ENCODE assay signal across 24 mouse cellular contexts in genomic region chr3:65648913-65649312, GRCm38 (mm10). TPM values are rescaled to one million over a fixed set of nuclear protein-coding genes. Genes with fewer than 3 reads are reported as not detected.
DNase-seq lines count a peak whose midpoint lies in the region; ATAC-seq and TF ChIP-seq lines count a peak whose summit lies in the region.
"Had no signal": no experiment of that assay in that cellular context is flagged by ENCODE, and none has a peak within 500 bp of the region (broad histone marks: within the 10 kb centered on the region; RNA-seq: fewer than 3 reads in every experiment).

No protein-coding gene starts in this region.

- H3K9ac ChIP-seq in hindbrain, embryonic 11.5 days (ENCODE audit: low read depth, low read length), result no peak overlapping the region
- H3K9ac ChIP-seq in hindbrain, postnatal 0 days (replicated peaks; ENCODE audit: low read length), result no peak overlapping the region
- H3K9ac ChIP-seq in midbrain, embryonic 15.5 days, result no peak overlapping the region
- no peak overlapping the region for H3K9ac ChIP-seq in midbrain, embryonic 14.5 days (replicated peaks; ENCODE audit: low read length)
- H3K9ac ChIP-seq in embryonic facial prominence, embryonic 13.5 days, result no peak overlapping the region
- H3K9ac ChIP-seq in stomach, postnatal 0 days (ENCODE audit: low read length), result no peak overlapping the region
- H3K9ac ChIP-seq: kidney, embryonic 15.5 days had no signal

- H3K27me3 ChIP-seq in hindbrain, embryonic 11.5 days (ENCODE audit: control insufficient read depth, insufficient read depth, low read length), result no peaks in the 10 kb centered on the region
- H3K27me3 ChIP-seq in hindbrain, postnatal 0 days (ENCODE audit: insufficient read depth, low read length), result no peaks in the 10 kb centered on the region
- 0 out of 2 replicates have a peak, but pooled peaks cover 5% of the 10 kb centered on the region for H3K27me3 ChIP-seq in midbrain, embryonic 15.5 days (replicated peaks)
- H3K27me3 ChIP-seq in midbrain, embryonic 14.5 days (ENCODE audit: control insufficient read depth, insufficient read depth, low read length), result 0 out of 2 replicates have a peak, but pooled peaks cover 3% of the 10 kb centered on the region
- no peaks in the 10 kb centered on the region for H3K27me3 ChIP-seq in embryonic facial prominence, embryonic 13.5 days
- no peaks in the 10 kb centered on the region for H3K27me3 ChIP-seq in stomach, postnatal 0 days (ENCODE audit: control insufficient read depth, insufficient read depth, low read length)
- H3K27me3 ChIP-seq: kidney, embryonic 15.5 days had no signal

- H3K4me1 ChIP-seq in hindbrain, embryonic 11.5 days (replicated peaks; ENCODE audit: control insufficient read depth, insufficient read depth, low read length), result 0 out of 2 replicates have a peak, but pooled peaks cover 2% of the 10 kb centered on the region
- H3K4me1 ChIP-seq in hindbrain, postnatal 0 days (ENCODE audit: insufficient read depth, low read length), result no peaks in the 10 kb centered on the region
- no peaks in the 10 kb centered on the region for H3K4me1 ChIP-seq in midbrain, embryonic 15.5 days
- no peaks in the 10 kb centered on the region; the same call in 1 of the 2 replicates for H3K4me1 ChIP-seq in midbrain, embryonic 14.5 days (ENCODE audit: control insufficient read depth, insufficient read depth, low read length)
- no peaks in the 10 kb centered on the region for H3K4me1 ChIP-seq in embryonic facial prominence, embryonic 13.5 days
- no peaks in the 10 kb centered on the region for H3K4me1 ChIP-seq in stomach, postnatal 0 days (replicated peaks; ENCODE audit: control insufficient read depth, insufficient read depth)

- H3K36me3 ChIP-seq in hindbrain, embryonic 11.5 days (ENCODE audit: control insufficient read depth, insufficient read depth, low read length), result no peaks in the 10 kb centered on the region
- H3K36me3 ChIP-seq in hindbrain, postnatal 0 days (ENCODE audit: insufficient read depth, low read length), result no peaks in the 10 kb centered on the region
- H3K36me3 ChIP-seq in midbrain, embryonic 15.5 days (replicated peaks), result no peaks in the 10 kb centered on the region
- H3K36me3 ChIP-seq in midbrain, embryonic 14.5 days (ENCODE audit: control insufficient read depth, insufficient read depth, low read length), result no peaks in the 10 kb centered on the region
- no peaks in the 10 kb centered on the region for H3K36me3 ChIP-seq in embryonic facial prominence, embryonic 13.5 days
- no peaks in the 10 kb centered on the region for H3K36me3 ChIP-seq in stomach, postnatal 0 days (ENCODE audit: control insufficient read depth, insufficient read depth, low read length)
- H3K36me3 ChIP-seq: forebrain, embryonic 10.5 days; kidney, embryonic 15.5 days had no signal

- ATAC-seq in hindbrain, embryonic 11.5 days (ENCODE audit: low FRiP score), result peak; percentile 59; the same call in 1 of the 2 replicates
- no peak for ATAC-seq in hindbrain, postnatal 0 days
- ATAC-seq in midbrain, embryonic 15.5 days (replicated peaks), result peak; percentile 65; the same call in 1 of the 2 replicates
- ATAC-seq in midbrain, embryonic 14.5 days (ENCODE audit: low FRiP score, low TSS enrichment), result no peak
- 0 out of 2 replicates have a peak, but pooled peaks have one; percentile 20 for ATAC-seq in embryonic facial prominence, embryonic 13.5 days (ENCODE audit: insufficient number of reproducible peaks, insufficient read depth, low FRiP score, low TSS enrichment, low read depth)
- ATAC-seq in stomach, postnatal 0 days (ENCODE audit: low FRiP score, low TSS enrichment), result 0 out of 2 replicates have a peak, but pooled peaks have one; percentile 21
- ATAC-seq: activated CD4-positive, CD25-positive, alpha-beta regulatory T cell, adult 4 months; inflammation-experienced regulatory T-cells, adult 6 months had no signal

- TF ChIP-seq EP300 in stomach, postnatal 0 days (optimal IDR thresholded peaks at IDR 0.05), result no peak

- no peaks in the 10 kb centered on the region for H3K9me3 ChIP-seq in hindbrain, embryonic 11.5 days (ENCODE audit: control insufficient read depth, low read length)
- H3K9me3 ChIP-seq in hindbrain, postnatal 0 days (ENCODE audit: low read length), result no peaks in the 10 kb centered on the region
- no peaks in the 10 kb centered on the region for H3K9me3 ChIP-seq in midbrain, embryonic 15.5 days
- no peaks in the 10 kb centered on the region for H3K9me3 ChIP-seq in midbrain, embryonic 14.5 days (ENCODE audit: control insufficient read depth, low read length)
- H3K9me3 ChIP-seq in embryonic facial prominence, embryonic 13.5 days, result no peaks in the 10 kb centered on the region
- H3K9me3 ChIP-seq in stomach, postnatal 0 days (ENCODE audit: control insufficient read depth, low read length), result no peaks in the 10 kb centered on the region
- H3K9me3 ChIP-seq: forebrain, embryonic 10.5 days; kidney, embryonic 15.5 days had no signal

- no peak overlapping the region for H3K4me2 ChIP-seq in hindbrain, embryonic 11.5 days (replicated peaks; ENCODE audit: low read depth, low read length)
- no peak overlapping the region for H3K4me2 ChIP-seq in hindbrain, postnatal 0 days (ENCODE audit: low read depth, low read length)
- H3K4me2 ChIP-seq in midbrain, embryonic 15.5 days, result no peak overlapping the region
- no peak overlapping the region for H3K4me2 ChIP-seq in midbrain, embryonic 14.5 days (ENCODE audit: low read length)
- no peak overlapping the region for H3K4me2 ChIP-seq in embryonic facial prominence, embryonic 13.5 days
- no peak overlapping the region for H3K4me2 ChIP-seq in stomach, postnatal 0 days (replicated peaks; ENCODE audit: low read depth)
- H3K4me2 ChIP-seq: kidney, embryonic 15.5 days; liver, embryonic 11.5 days had no signal

- no peak for DNase-seq in hindbrain, embryonic 11.5 days (ENCODE audit: low spot score)
- no peak for DNase-seq in hindbrain, postnatal 0 days (ENCODE audit: low spot score)
- DNase-seq in midbrain, embryonic 14.5 days, result no peak
- no peak for DNase-seq in stomach, postnatal 0 days (ENCODE audit: low spot score)
- no peak for DNase-seq in adrenal gland, postnatal 10 days
- DNase-seq: adrenal gland, postnatal 14 days; B cell, adult 2 months; cerebellum, adult 11-12 months; cerebellum, postnatal 14 days; gastrocnemius, postnatal 25 days; heart, adult 2 months; heart, postnatal 36 days; kidney, postnatal 4 days; lung, adult 18-20 months; lung, postnatal 36 days; right cerebral cortex, adult 18-20 months; thymus, adult 2 months had no signal

- no peak for TF ChIP-seq CTCF in hindbrain, postnatal 0 days (IDR thresholded peaks at IDR 0.05; ENCODE audit: low read depth)
- no peak for TF ChIP-seq CTCF in stomach, postnatal 0 days (IDR thresholded peaks at IDR 0.05; ENCODE audit: low read depth)

- no peak overlapping the region for H3K27ac ChIP-seq in hindbrain, embryonic 11.5 days (ENCODE audit: low read depth, low read length)
- no peak overlapping the region for H3K27ac ChIP-seq in hindbrain, postnatal 0 days
- H3K27ac ChIP-seq in midbrain, embryonic 15.5 days, result no peak overlapping the region
- no peak overlapping the region for H3K27ac ChIP-seq in midbrain, embryonic 14.5 days (replicated peaks; ENCODE audit: low read depth, low read length)
- H3K27ac ChIP-seq in embryonic facial prominence, embryonic 13.5 days, result no peak overlapping the region
- H3K27ac ChIP-seq in stomach, postnatal 0 days (replicated peaks), result no peak overlapping the region
- H3K27ac ChIP-seq: forebrain, embryonic 10.5 days; heart, adult 2 months; kidney, embryonic 15.5 days had no signal

- 40% methylated on average over 1 of the region's 1 CpGs for WGBS in hindbrain, embryonic 11.5 days
- WGBS in hindbrain, postnatal 0 days, result 14% methylated on average over 1 of the region's 1 CpGs
- 16% methylated on average over 1 of the region's 1 CpGs for WGBS in midbrain, embryonic 15.5 days
- WGBS in midbrain, embryonic 14.5 days, result 18% methylated on average over 1 of the region's 1 CpGs
- WGBS in embryonic facial prominence, embryonic 13.5 days, result 26% methylated on average over 1 of the region's 1 CpGs
- 42% methylated on average over 1 of the region's 1 CpGs for WGBS in stomach, postnatal 0 days

- H3K4me3 ChIP-seq in hindbrain, embryonic 11.5 days (ENCODE audit: low read depth, low read length), result no peak overlapping the region
- no peak overlapping the region for H3K4me3 ChIP-seq in hindbrain, postnatal 0 days (ENCODE audit: low read length)
- no peak overlapping the region for H3K4me3 ChIP-seq in midbrain, embryonic 15.5 days
- no peak overlapping the region for H3K4me3 ChIP-seq in midbrain, embryonic 14.5 days (replicated peaks; ENCODE audit: low read depth, low read length)
- no peak overlapping the region for H3K4me3 ChIP-seq in embryonic facial prominence, embryonic 13.5 days
- H3K4me3 ChIP-seq in stomach, postnatal 0 days (ENCODE audit: low read depth, low read length), result no peak overlapping the region
- H3K4me3 ChIP-seq: forebrain, embryonic 10.5 days; heart, adult 2 months; kidney, embryonic 15.5 days had no signal

RNA-seq across cellular contexts. Expression of gene Lekr1, which starts 17.1 kb away (rescaled TPM):
- polyA plus RNA-seq in hindbrain, embryonic 11.5 days (2014; fragmentation: Nextera tagmentation; extraction: Ambion mirVana), result 7.2 and 7.6 TPM in 2 replicates
- total RNA-seq in hindbrain, postnatal 0 days (2014; rRNA removed), result 2.5 and 2.9 TPM in 2 replicates
- polyA plus RNA-seq in hindbrain, postnatal 0 days (2015; fragmentation: Nextera tagmentation; extraction: Ambion mirVana), result 6.6 and 6.8 TPM in 2 replicates
- 5.7 and 6.5 TPM in 2 replicates for polyA plus RNA-seq in midbrain, embryonic 15.5 days (2015; fragmentation: Nextera tagmentation; extraction: Ambion mirVana)
- 7.0 and 8.0 TPM in 2 replicates for polyA plus RNA-seq in midbrain, embryonic 14.5 days (2014; fragmentation: Nextera tagmentation; extraction: Ambion mirVana)
- 8.9 and 10.6 TPM in 2 replicates for polyA plus RNA-seq in embryonic facial prominence, embryonic 13.5 days (2015; fragmentation: Nextera tagmentation; extraction: Ambion mirVana)
- 3.3 and 4.0 TPM in 2 replicates for polyA plus RNA-seq in stomach, postnatal 0 days (2015; fragmentation: Nextera tagmentation; extraction: Ambion mirVana)
- total RNA-seq in adrenal gland, postnatal 10 days (2021), result 1 to 10 TPM; 3.6 to 4.3 TPM

Comparison
In these comparisons a context has a peak if more than half of its experiments do, and no peak if none do; other contexts are left out.
1. ATAC-seq: peak in hindbrain, embryonic 11.5 days (single experiment), midbrain, embryonic 15.5 days (single experiment), embryonic facial prominence, embryonic 13.5 days (single experiment) and stomach, postnatal 0 days (single experiment); none in hindbrain, postnatal 0 days (single experiment) and midbrain, embryonic 14.5 days (single experiment).